Mouse (Mus musculus): ENCODE data around the gene Samd4b.

The Samd4b gene

DNA sequence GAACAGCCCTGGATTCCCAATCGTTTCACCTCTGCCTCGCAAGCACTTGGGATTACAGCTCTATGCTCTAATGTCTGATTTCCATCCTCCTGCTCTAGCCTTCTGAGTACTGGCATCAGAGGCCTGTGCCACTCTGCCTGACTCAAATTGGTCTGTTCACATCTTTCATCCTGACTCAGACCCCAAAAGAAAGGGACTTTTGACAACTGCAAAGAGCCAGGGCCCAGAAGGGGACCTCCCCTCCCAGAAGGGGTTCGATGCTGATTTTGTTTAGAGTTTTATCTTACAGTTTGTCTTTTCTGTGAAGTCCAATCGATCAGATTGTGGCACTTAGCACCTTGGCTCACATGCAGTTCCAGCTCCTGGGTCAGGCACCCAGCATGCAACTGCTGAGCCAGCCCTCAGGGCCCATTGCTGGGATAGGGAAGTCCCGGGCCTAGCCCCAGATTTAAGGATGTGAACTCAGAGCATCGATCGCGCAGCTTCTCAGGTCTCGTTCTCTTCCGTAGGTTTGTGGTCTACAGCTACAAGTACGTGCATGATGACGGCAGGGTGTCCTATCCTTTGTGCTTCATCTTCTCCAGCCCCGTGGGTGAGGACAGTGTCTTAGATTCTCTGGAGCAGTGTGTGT lies 153.5 kb downstream of the Samd4b start:
- no peak for DNase-seq (ENCODE audit: low spot score)

DNA sequence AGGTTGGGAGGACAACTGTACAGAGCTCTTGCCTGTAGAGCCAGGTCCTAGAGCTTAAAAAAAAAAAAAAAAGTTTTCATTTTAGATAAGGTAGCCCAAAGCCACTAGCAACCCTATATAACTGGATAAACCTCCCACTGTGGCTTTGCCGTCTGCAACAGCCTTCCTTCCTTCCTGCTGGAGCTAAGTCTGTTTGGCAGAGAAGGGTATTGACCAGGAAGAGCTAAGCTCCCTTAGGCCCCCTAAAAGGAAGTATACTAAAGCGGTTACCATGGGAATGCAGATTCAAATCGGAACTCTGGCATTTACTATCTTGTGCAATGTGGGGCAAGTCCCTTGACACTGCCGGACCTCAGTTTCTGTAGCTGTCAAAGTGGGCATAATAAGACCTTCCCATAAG lies 155.3 kb downstream of the Samd4b start:
- no peak for DNase-seq (ENCODE audit: low spot score)

DNA sequence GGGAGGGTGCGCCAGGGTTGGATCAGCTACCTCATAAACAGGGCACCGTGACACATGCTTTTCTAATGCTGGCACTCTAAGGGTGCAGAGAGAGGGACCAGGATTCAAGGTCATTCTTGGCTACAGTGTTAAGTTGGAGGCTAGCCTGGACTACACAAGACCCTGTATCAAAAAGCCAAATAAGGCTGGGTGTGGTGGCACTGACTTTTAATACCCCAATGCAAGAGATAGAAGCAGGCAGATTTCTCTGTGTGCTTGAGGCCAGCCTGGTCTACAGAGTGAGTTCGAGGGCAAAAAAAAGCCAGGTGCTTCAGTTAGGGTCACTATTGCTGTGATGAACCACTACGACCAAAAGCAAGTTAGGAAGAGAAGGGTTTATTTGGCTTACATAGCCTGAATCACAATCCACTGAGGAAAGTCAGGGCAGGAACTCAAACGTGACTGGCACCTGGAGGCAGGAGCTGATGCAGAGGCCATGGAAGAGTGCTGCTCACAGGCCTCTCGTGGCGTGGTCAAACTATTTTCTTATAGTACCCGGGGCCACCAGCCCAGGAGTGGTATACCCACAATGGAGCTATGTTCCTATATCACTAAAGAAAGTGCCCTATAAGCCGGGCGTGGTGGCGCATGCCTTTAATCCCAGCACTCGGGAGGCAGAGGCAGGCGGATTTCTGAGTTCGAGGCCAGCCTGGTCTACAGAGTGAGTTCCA lies 156.0 kb downstream of the Samd4b start:
- no peak for DNase-seq (ENCODE audit: low spot score)

DNA sequence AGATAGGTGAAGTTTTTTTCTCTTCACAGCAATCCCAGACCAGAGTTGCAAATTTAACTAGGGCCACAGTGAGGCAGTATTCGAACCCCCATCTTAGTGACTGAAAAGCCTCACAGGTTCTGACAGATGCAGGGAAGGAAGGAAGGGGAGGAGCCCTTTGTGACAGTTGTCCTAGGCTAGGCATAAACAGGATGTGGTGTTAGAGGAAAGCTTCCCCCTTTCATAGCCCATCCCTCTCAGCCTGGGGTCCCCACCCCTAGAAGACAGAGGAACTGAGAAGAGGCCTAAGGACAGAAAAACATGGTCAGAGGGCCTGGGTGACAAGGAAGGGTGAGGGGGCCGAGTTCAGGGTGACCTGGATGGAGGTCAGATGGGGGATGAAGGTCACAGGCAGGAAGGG lies 157.2 kb downstream of the Samd4b start:
- DNase-seq (ENCODE audit: low spot score), result no peak

DNA sequence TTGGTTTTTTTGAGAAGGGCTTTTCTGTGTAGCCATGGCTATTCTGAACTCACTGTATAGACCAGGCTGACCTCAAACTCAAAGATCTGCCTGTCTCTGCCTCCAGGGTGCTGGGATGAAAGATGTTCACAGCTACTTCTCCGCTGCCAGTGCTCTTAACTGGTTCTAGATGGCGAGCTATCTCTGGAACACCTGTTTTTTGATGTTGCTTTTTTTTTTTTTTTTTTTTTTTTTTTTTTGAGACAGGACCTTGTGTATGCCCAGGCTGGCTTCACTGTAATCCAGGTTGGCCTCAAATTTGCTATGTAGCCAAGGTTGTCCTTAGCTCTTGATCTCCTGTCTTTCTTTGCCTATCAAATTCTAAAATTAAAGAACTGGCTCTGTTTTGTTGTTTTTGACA lies 159.2 kb downstream of the Samd4b start:
- DNase-seq (ENCODE audit: low spot score), result no peak

DNA sequence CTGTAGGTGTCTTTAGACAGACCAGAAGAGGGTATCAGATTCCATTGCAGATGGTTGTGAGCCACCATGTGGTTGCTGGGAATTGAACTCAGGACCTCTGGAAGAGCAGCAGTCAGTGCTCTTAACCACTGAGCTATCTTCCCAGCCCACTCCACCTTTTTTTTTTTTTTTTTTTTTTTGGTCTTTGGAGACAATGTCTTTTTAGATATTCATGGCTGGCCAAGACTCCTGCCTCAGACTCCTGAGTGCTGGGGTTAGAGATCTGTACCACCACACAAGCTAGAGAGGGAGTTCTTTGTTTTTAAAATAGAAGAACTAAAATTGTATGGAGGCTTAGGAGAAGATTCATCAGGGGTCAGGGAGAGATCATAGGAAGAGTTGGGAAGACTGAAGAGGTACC lies 160.0 kb downstream of the Samd4b start:
- no peak for DNase-seq (ENCODE audit: low spot score)

DNA sequence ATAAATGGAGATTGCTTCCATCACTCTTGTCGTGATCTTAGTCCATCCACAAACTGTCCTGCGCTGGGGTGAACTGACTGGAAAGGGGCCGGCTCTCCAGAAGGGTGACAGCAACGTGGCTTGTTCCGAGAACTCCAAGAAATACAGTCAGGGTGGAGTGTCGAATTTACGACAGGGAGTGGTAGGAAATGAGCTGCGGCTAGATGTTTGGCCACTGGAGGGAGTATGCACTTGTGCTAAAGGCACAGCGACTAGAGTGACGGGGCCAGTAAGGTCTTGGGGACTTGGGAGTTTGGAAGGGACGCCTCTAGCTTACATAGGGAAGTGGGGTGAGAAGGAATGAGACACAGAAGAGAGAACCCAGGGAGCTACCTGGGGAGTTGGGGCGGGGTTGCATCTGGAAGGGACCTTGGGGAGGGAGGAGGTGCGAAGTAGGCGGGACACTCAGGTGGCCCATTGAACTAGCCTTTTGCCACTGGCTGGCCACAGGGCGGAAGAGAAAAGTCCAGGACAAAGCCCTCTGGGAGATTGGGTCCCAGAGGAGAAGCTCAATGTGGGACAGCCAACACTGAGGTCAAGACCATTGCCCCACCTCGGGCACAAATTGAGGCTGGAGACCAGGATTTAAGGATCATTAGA lies 160.9 kb downstream of the Samd4b start, which contains the start of gene Gmfg:
Gmfg (plus strand) TSS at position 516 of the 639 bp plus-strand sequence.
- peak; percentile 86 for DNase-seq (ENCODE audit: low spot score)

DNA sequence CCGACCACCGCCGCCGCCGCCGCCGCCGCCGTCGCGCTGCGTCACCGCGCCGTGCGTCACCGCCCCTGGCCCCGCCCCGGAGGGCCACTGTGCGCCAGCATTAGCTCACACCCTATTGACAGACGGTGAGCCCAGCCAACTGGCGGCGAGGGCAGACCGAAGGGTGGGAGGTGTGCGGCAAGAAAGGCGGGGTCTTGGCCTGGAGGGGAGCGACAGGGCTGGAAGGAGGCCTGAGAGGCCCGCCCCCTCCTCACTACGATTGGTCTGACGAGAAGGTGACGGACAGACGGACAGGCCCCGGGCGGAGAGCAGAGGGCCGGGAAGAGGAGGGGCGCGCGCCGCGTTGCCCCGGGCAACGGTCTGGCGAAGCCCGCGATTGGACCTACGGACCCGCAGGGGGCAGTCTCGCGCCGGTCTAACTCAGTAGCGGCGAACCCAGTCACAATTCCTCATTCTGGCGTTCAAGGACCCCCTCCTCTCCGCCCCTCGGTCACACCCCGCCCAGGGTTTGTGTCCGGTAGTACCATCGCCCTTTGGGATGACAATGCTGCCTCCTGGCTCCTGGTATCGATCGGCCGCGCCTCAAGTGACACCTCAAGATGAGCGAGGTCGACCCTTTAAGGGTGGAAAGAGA lies 161.6 kb downstream of the Samd4b start:
- DNase-seq (ENCODE audit: low spot score), result peak; percentile 100

DNA sequence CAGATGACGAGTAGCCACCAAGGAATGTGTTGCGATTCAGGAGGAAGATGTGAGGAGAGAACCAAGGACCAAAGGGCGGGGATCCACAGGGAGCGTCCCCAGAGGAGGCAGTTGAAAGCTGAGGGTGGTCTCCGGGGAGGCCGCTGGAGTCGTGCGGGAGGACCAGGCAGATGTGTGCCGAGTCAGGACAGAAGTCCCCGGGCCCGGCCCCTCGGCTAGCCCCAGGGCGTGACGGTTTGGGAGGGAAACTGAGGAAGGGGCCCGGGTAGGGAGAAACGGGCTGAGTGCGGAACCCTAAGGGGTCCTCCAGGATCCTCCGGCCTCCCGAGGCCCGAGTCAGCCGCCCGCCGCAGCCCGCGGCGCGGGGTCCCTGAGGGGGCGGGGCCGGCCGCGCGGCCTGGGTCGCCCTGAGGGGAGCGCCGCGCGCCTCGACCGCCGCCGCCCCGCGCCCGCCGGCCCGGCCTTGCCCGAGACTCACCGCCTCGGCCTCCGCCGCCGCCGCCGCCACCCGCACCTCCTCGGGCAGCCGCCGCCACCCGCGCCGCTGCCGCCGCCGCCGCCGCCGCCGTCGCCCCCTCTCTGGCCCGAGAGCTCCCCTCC lies 162.2 kb downstream of the Samd4b start:
- DNase-seq (ENCODE audit: low spot score), result peak; percentile 21

DNA sequence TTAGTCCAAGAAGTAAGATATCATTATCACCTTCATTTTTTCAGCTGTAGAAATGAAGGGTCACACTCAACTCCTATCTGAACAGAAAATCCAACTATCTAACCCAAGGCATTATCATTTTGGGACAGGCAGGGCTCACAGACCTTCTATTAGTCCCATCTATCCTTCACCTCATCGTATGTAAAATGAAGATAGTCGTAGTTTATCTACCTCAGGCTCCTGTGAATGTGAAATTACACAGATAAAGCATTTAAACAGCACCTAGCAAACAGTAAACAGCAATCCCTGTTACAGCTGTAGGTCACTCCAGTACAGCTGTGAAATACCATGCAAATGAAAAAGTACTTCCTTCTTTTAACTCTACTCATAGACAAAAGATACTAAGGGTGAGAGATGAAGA lies 165.7 kb downstream of the Samd4b start:
- DNase-seq (ENCODE audit: low spot score), result no peak

DNA sequence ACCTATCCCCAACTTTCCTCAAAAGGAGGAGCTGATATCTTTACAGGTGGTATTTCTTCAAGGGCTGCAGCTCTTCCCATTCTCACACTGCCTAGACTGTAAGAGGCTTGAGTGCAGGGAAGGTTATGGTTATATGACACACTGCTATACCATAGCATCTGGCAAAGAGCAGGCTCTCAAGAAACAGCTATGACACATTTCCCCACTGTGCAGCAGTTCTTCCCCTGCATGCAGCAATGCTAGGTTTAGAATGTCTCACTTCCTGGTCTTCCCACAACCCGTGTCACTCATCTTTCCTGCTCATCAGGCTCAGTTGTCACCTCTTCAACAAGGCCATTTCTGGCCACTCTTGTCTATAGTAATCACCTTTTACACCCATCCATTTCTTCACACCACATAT lies 167.4 kb downstream of the Samd4b start:
- DNase-seq (ENCODE audit: low spot score), result no peak

DNA sequence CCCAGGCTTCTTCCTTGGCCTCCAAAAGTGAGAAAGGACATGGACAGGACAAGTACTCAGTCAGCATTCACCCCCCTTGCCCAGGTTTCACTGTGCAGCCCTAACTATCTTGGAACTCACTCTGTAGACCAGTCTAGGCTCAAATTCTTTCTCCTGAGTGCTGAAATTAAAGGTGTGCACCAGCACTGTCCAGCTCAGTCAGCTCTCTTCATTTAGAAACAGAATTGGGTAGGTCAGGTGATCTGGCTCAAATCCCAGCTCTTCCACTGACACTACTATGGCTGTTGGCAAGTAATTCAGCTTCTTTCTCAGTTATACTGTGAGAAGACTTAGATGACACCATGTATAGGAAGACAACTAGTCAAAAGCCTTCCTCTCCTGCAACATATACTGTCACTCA lies 170.2 kb downstream of the Samd4b start:
- DNase-seq (ENCODE audit: low spot score), result no peak

DNA sequence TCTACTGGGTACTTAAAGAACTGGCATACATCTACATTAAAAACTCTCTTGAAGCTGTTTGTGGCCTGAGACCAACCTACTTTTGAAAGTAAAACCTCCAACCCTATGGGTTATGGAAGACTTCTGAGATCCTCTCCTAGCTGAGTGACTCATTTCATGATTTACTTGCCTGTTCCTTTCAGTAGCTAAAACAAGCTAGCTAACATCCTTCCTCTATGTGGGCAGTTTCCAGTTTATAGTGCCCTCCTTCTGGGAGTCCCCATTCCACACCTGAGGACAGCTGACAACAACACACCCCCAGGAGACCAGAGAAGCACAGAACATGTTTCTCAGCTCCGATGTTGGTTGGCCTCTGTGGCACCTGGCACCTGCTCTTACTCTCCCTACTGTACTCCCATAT lies 174.9 kb downstream of the Samd4b start:
- DNase-seq (ENCODE audit: low spot score), result no peak

DNA sequence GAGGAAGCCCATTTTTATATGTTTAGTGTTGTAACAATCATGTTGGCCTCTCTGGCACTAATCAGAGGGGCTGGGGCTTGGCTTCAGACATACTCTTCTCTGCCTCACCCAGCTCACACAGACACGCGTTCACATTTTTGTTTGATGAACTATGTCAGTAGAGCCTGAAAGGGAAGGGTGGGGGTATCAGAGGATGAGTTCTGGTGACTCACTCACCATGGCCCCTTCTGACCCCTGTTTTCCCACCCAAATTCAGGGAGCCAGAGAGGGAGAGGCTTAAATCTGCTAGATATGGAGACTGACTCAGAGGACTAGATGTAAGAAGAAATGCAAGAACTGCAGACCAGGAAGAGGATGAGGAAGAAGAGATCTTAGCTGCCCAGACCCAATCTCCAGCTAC lies 178.5 kb downstream of the Samd4b start:
- DNase-seq (ENCODE audit: low spot score), result peak; percentile 24

DNA sequence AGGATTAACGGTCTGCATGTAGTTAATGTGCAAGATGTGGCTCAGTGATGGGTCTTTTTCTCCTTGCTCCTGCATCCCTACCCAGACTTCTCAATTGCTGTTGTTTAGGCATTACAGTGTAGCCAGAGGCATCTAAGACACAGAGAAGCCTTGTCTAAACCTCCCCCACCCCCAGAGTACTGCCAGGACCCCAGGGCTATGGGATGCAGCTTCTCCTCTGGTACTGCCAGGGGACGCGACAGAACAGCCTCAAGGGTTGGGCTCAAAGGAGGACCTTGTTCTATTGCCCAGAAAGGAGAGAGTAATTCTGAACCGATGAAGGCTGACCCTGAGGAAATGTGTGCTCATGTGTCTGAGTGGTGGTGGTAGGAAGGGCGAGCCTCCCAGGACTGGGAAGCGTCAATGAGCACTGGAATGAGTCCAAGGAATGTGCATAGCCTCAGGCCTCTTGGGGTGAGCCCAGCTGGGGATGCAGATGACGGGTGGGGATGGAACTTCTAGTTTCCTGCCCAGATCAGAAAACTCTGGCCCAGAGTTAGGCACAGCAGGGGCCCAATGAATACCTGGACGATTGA lies 179.8 kb downstream of the Samd4b start:
- DNase-seq (ENCODE audit: low spot score), result peak; percentile 70

DNA sequence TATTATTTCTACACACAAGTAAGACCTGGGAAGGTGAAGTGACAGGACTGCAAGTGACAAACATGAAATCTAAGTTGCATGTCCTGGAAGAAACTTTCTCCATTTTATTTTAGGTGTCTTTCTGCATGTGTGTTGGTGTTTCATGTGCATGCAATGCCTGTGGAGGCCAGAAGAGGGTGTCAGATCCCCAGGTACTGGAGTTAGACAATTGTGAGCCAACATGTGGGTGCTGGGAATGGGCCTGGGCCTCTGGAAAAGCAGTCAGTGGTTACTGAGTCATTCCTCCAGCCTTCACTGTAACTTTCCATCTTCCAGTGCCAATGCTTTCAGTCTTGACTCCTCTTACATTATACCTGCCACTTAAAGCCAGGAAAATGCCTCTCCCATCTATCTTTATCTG lies 180.6 kb downstream of the Samd4b start:
- DNase-seq (ENCODE audit: low spot score), result no peak

DNA sequence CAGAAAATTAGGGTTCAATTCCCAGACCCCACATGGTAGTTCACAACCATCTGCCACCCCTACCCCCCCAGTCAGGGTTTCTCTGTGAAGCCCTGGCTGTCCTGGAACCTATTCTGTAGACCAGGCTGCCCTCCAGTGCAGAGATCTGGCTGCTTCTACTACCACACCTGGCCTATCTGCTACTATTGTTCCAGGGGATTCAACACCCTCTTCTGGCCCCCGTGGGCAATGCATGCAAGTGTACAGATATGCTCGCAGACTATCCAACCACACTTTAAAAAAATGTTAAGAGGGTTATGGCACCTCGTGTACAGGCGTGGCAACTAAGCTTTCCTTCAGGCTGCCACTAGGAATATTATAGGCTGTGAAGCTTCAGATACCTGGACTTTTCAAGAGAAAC lies 185.1 kb downstream of the Samd4b start:
- DNase-seq (ENCODE audit: low spot score), result no peak

DNA sequence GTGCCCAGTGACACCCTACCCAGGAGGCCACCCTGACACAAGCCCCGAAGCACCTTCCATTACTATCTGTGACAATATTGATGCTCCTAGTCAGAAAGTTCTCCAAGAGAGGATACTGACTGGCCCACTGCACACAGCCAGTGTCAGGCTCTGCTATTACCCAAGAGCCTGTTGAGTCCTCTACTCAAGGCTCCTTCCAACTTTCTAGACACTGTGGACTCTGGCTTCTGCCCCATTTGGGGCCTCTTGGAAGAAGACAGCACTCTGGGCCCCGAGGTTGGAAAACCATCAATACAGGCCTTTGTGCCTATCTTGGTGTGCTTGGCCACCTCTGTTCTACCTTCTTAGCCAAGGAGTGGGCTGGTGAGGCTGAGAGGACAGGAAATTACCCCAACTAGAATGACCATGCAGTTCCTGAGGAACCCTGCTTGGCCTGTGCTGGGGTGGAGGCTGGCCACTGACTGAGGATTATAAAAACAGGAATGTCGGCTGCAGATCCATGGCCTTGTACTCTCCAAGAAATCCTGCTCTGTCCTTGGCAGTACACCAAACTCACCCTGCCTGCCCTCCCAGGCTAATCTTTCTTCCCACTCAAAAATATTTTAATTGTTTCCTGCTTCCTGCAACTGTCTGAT lies 187.0 kb downstream of the Samd4b start:
- DNase-seq (ENCODE audit: low spot score), result peak; percentile 75

DNA sequence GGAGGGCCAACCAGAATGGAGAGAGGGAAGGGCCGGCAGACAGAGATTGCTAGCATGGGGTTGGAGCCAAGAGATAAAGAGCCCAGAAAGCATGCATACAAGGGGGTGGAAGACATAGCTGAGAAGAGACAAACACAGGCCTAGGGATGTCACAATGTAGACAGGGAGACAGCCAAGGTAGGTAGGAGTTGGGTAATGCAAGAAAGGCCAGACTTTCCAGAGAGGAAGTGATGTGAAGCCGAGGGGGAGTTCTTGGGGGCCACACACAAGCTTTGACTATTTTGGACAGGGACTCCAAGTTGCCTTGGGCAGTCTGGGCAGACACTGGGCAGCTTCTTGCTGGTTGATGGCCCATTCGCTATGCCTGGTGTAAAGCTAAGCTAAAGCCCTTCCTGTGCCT lies 196.0 kb downstream of the Samd4b start:
- no peak for DNase-seq (ENCODE audit: low spot score)

DNA sequence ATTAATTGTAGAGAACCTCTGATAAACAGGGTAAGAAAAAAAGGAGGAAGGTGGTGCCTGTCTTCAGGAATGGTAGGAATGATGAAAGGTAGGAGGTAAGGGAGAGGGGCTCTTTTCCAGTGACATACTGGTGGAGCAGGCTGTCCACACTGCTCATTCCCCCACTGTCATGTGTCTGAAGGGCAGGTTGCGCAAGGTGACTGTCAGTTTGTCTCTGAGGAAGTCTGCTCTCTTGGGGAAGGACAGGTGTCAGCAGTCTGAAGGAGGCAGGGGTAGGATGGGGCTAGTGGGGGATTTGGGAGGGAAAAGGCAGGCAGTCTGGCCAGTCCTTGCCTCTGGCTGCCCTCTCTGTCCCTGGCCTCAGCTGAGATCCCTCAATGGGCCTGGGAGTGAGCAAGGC lies 196.9 kb downstream of the Samd4b start:
- DNase-seq (ENCODE audit: low spot score), result no peak

DNA sequence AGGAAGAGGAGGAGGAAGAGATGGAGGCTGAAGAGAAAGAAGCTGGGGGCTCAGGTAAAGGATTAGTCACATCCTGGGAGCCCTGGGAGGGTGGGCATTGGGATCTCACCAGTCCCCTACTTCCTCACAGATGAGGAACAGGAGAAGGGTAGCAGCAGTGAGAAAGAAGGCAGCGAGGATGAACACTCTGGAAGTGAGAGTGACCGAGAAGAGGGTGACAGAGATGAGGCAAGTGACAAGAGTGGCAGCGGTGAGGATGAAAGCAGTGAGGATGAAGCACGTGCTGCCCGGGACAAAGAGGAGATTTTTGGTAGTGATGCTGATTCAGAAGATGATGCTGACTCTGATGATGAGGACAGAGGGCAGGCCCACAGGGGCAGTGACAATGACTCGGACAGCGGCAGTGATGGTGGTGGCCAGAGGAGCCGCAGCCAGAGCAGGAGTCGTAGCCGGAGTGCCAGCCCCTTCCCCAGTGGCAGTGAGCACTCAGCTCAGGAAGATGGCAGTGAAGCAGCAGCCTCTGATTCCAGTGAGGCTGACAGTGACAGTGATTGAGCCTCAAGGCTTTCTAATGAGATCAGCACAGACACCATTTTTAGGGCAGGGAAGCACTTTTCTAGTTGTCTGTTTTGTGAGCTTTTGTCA lies 199.1 kb downstream of the Samd4b start:
- no peak for DNase-seq (ENCODE audit: low spot score)
